Mouse (Mus musculus) 3134 (cell line): Measurements from ENCODE around the gene Selenon.

Experiments
- DNase-seq: peaks from one replicate; pipeline ENCODE4 v3.0.0-alpha.2; 2011; ENCODE audit warnings: low spot score; ENCODE audit not compliant: insufficient read length; ENCODE audit errors: extremely low read depth

Selenon gene

DNA sequence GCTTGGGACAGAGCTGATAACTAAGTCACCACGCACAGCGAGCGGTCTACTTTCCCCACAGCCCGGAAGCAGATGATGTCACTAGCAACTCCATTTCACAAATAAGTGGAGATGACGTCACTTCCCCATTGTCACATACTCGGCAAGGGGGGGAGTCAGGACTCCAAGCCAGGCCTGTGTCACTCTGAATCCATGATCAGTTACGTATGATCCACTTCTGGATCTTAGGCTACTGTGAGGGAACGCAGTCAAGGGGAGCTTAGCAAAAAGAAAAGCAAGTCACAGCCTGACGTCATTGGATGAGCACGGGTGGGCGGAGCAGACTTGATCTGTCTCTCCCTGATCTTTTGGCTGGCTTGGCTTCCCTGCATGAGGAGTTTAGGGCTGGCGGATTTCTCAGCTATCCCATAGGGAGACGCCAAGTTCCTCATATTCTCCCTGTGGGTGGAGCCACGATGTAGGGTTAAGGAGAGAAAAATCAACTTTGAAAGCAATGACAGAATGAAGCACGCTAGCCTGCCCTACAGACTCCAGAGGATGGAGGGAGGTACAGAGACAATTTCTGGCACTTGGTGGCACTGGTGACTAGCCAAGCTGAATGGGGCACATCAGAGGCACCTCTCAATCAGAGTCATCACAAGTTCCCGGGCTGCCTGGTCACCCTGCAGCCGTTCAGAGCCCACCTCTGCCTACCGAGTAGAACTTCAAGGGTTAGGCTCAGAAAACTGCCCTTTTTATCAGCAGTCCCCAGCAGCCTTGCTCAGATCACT lies 3.6 kb downstream of the Selenon start:
- DNase-seq = no peak

- DNase-seq = no peak
Observed at GRCm38 (mm10) chr4:134546814-134547705, 4.9 kb downstream of the Selenon start.

- peak; percentile 65 for DNase-seq
Observed at GRCm38 (mm10) chr4:134543261-134543660, 8.7 kb downstream of the Selenon start.

- DNase-seq = no peak
Observed at GRCm38 (mm10) chr4:134542726-134543125, 9.2 kb downstream of the Selenon start.

GRCm38 (mm10) chr4:134538997-134539580 lies 12.9 kb downstream of the Selenon start:
- no peak for DNase-seq

- DNase-seq = no peak
Observed at GRCm38 (mm10) chr4:134535787-134536151, 16.2 kb downstream of the Selenon start.

- peak; percentile 98 for DNase-seq
Observed at GRCm38 (mm10) chr4:134534932-134535786, 16.8 kb downstream of the Selenon start, which contains the start of gene Mtfr1l. Gene Mtfr1l (minus strand): TSS chr4:134535387.

DNA sequence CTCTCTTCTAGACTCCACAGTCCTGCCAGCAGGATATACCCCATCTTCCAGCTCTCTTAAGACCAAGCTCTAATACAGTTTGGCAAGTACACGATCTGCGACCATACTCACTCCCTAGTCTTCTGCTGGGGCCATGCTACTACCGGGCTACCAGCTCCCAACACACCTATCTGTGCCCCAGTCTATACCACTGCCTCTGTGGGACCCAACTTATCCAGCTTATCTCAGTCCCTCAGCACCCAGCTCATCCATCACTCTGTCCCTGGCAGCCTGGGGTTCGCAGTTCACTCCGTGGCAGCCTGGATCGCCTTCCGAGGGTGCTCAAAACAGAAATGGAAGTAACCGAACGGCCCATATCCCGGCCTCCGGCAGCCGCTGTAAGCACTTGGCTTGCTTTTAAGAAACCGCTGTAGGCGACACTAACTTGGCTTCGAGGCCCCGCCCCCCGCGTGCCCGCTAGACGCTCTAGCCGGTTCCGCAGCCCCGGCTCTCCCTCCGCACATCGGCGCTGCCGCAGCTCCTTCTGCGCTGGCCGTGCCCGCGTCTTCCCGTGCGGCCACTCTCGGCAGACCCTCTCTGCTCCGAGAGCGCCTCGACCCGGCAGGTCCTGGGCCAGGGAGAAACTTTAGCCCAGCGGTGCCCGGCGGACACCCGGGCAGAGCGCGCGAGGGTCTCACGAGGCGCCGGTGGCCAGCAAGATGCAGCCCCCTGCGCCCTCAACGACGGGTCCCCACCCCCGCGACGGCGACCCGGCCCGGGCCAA lies 17.7 kb downstream of the Selenon start:
- peak; percentile 74 for DNase-seq

DNA sequence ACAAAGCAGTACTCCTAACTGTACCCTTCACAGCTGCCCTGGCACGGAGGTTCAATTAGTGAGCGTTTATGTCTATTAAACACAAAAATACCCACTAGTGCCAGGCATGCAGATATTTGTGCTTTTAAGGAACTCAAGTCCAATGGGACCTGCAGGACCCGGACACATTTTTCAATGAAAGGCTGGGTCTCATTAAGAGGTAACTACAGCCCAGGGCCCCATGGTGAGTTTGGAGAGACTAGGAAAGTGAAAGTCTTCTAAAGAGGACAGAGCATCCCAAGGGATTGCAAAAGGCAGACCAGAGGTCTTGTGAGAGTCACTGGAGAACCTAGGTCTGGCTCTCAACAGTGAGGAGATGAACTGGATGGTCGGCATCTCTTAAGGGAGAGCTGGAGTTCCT lies 18.5 kb downstream of the Selenon start:
- DNase-seq = no peak

DNA sequence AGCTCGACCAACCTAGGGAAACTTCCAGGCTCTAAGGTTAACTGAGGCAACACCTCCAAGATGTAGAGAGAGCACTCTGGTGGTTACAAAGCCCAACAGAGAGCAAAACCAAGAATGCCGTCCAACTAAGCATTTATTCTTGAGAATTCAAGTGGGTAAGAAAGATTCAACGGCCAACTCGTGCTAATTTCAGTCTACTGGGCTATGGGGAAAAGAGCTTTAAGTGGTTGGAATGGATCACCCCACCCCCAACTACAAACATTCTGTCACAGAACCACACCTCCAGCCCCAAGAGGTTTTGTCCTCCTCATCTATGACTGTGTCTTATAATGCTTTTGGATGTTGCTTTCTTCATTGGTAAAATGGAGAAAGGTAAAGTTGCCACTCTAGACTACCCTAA lies 19.0 kb downstream of the Selenon start:
- no peak for DNase-seq

DNA sequence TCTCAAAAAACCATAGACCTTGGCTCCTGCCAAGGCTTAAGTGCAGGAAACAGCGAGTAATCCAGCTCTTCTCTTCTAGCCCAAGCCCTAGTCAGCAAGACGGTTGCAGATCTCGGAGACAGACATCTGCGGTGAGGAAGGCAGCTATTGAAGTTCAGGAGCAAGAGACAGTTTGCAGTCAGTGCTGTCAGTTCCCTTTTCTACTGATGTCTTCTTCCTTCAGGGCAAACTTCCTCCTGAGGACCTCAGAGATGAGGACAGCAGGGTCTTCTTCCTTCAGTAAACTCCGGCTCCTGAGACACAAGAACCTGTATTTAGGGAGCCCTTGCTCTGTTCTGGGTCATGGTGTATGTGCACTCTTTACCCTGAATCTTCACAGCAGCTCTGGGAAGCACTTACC lies 25.7 kb downstream of the Selenon start:
- DNase-seq = no peak

- no peak for DNase-seq
Observed at GRCm38 (mm10) chr4:134525806-134526205, 26.2 kb downstream of the Selenon start.

DNA sequence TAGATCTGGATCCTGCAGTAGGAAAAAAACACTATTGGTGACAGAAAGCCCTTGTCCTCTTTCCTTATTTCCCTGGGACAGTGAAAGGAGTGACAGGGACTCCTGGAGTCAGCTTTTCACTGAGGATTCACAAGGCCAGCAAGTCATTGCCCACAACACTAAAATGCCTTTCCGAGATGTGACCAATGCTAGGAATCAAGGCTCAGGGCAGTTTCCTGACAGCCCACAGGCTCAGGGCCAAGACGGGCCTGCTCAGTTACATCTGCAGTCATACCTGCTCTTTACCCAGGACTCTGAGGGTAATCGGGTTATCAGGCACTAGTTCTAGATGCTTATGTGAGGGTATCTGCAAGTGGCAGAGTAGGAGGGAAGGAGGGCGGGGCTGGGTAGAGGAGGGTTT lies 28.5 kb downstream of the Selenon start:
- DNase-seq = no peak

- no peak for DNase-seq
Observed at GRCm38 (mm10) chr4:134519281-134519680, 32.7 kb downstream of the Selenon start.

DNA sequence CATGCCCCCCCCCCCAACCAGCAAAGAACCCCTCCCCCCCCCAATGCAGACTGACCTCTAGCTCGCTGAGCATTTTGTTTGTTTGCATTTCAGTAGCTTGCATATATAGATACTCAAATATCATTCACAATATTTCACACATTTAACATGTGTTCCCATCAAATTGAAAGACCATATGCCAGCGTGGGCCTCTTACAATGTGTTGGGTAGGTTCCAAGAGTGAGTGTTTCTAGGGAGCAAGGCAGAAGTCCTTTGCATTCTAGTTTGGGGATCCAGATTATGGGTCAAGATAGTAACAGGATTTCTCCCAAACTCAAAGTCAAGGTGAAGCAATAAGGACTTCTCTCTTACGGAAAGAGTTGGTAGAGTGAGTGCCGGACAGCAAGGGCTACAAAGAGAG lies 33.4 kb downstream of the Selenon start:
- no peak for DNase-seq

DNA sequence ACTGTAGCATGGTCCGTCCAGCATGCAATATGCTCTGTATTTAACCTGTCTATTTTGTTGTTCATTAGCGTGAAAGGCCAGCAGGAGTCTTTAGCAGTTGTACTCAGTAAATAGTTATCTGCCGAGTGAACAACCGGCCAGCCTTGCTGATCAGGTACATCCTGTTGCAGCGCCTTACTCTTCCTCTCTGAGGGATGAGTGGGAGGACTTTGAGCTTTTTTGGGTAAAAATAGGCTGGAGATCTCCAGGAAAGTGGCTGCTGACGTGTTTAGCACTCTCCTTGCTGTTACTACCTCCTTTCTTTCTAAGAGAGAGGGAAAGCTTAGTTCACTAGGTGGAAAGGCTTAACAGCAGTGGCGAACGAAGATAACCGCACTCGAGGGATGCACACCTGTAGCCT lies 34.2 kb downstream of the Selenon start:
- no peak for DNase-seq

GRCm38 (mm10) chr4:134516981-134517380 lies 35.0 kb downstream of the Selenon start:
- no peak for DNase-seq

DNA sequence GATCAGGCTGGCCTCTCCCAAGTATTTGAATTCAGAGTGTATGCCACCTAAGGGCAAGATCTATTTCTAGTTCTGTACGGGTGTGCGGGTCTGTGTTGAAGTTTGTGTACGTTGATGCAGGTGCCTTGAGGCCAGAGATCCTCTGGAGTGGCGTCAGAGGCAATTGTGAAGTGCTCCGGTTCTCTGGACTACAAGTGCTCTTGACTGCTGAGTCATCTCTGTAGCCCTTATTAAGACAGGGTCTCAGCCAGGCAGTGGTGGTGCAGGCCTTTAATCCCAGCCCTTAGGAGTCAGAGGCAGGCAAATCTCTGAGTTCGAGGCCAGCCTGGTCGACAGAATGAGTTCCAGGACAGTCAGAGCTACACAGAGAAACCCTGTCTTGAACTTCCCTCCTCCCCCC lies 36.4 kb downstream of the Selenon start:
- DNase-seq = no peak

DNA sequence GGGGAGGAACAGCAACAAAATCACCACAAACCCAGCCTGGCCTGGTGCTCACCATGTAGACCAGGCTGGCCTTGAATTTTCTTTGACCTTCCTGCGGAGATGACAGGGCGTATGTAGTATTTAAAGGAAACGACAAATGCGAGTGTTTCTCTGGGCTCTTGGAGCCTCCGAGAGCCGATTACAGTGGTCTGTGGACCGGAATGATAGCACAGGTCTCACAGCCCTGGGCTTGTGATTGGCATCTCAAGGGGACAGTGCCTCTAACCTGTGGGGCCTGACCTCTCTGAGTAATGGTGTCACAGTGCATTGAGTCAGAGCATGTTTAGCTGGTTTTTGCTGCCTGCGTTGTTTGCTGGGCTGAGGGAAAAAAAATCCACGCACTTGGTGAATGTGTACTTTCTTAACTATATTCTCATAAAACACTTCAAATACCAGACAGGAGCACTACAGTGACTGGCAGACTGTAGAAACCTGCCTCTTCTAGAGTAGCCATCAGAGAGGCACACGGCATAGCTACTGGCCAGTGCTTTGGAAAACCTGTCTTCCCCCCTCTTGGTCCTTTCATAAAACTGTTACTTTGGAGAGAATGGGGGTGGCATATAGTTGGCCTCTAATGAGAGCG lies 37.5 kb downstream of the Selenon start:
- no peak for DNase-seq
